Mouse (Mus musculus): ENCODE measurements around the gene Lmod1. TPM values are rescaled to one million over a fixed set of nuclear protein-coding genes. Genes with fewer than 3 reads are reported as not detected.

Lmod1 gene
- total RNA-seq, 2 experiments from 2014 or later: 1.7 to 3.0 TPM

- intact Hi-C loops (cut with DNase I): no loop called here
- DNase-seq: no peak
Measured at GRCm38 (mm10) chr1:135401452-135402110, 77.0 kb downstream of the Lmod1 start.

DNA sequence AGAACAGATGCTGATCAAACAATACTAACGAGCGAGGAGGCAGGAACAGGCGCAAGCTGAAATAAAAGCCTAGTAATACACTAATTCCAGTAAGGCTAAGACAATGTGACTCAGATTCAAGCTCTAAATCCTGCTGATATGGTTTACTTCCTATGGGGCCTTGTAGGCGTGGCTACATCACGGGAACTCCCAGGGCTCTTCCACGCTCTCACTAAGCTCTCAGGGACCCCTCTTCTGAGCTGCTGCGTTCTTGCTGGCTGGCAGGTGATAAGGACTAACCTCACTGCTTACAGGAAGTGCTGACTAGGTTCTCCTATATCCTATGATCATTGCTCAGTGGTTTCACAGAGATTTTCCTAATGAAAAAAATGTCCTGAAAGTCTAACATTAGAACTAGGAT is 80.7 kb downstream of the Lmod1 start:
- intact Hi-C loops (cut with DNase I): no loop called here
- no peak for DNase-seq

DNA sequence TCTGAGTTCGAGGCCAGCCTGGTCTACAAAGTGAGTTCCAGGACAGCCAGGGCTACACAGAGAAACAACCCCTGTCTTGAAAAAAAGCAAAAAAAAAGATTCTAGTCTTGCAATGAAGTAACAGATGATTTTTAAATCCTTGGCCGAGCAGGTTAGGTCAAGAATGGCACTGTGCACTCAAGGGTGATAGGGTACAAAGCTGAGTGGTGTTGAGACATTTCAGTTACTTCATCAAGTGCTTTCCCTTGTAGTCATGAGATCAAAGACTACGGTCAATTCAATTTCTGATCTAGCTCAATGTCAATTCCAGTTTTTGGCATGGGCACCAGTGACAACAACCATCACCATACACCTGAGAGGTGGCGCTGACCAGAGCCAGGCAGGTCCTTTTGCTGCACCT is 84.4 kb downstream of the Lmod1 start:
- no peak for DNase-seq
- intact Hi-C loops (cut with DNase I): no loop called here

DNA sequence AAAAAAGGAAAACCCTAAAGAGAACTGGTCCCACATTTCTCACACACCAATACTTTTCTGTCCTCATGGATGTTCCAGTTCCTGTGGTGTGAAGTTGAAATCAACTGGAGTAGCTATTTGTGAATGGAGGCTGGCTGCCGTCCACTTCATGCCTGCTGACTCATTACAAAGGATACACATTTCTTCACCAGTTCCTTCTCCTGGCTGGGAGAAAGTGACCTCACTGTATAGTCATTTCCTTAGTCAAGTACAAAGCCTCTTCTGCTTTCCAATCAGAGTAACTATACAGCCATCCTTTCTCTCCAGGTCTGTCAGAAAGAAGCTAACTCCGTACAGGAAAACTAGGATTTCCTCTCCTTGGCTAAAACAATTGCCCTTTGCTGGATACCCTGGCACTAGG is 86.4 kb downstream of the Lmod1 start:
- intact Hi-C loops (cut with DNase I): no loop called here
- peak; percentile 85 to 87 for DNase-seq

GRCm38 (mm10) chr1:135412130-135412529 is 87.5 kb downstream of the Lmod1 start:
- intact Hi-C loops (cut with DNase I): no loop called here
- DNase-seq: no peak

GRCm38 (mm10) chr1:135413996-135414395 is 89.4 kb downstream of the Lmod1 start:
- DNase-seq: peak; percentile 38 to 41
- intact Hi-C loops (cut with DNase I): loop anchor here (2.0 kb wide), 1 partner anchor 15 kb away; no protein-coding TSS in a partner anchor

Other genes with a start within 250 kb of the Lmod1 start
- gene Lgr6, start 219.5 kb upstream of the Lmod1 start, total RNA-seq (2021): 10 to 100 TPM; 12.3 to 17.4 TPM
- gene Ptpn7, start 192.1 kb upstream of the Lmod1 start, total RNA-seq (2021): under 1 TPM; 0.60 to 0.82 TPM
- gene Arl8a, start 178.0 kb upstream of the Lmod1 start, total RNA-seq (2021): 10 to 100 TPM; 29.9 to 31.8 TPM
- under 1 TPM in 1 of 2 experiments, not detected in 1; 0.29 TPM for gene Gpr37l1, start 157.1 kb upstream of the Lmod1 start, total RNA-seq (2021)
- gene Elf3, start 66.2 kb upstream of the Lmod1 start, total RNA-seq (2021): under 1 TPM; 0.19 to 0.30 TPM
- gene Rnpep, start 40.7 kb upstream of the Lmod1 start, total RNA-seq (2021): 10 to 100 TPM; 20.4 to 21.5 TPM
- gene Timm17a, start 11.0 kb upstream of the Lmod1 start, total RNA-seq (2021): 100 to 1,000 TPM; 406 to 428 TPM
- 1 to 10 TPM; 7.2 to 7.8 TPM for gene Shisa4, start 50.4 kb downstream of the Lmod1 start, total RNA-seq (2021)
- gene Ipo9, start 105.7 kb downstream of the Lmod1 start, total RNA-seq (2021): 10 to 100 TPM; 71.1 to 71.3 TPM